Mouse (Mus musculus) embryonic fibroblast, embryonic 13.5 days (primary cell): Measurements from ENCODE around the gene Slc37a2. TPM values are rescaled to one million over a fixed set of nuclear protein-coding genes. Genes with fewer than 3 reads are reported as not detected.

Source experiments
- H3K27ac ChIP-seq: 2 replicates; pipeline ENCODE4 v1.5.1; 2012; ENCODE audit warnings: low read length, control low read depth, inconsistent platforms; ENCODE audit not compliant: insufficient read depth
- H3K4me1 ChIP-seq: 2 replicates; pipeline ENCODE4 v1.6.1; 2011; ENCODE audit warnings: low read length; ENCODE audit not compliant: control insufficient read depth, insufficient read depth
- H3K4me3 ChIP-seq: 2 replicates; pipeline ENCODE4 v1.5.1; 2011; ENCODE audit warnings: mild to moderate bottlenecking, control low read depth, low read length; ENCODE audit not compliant: insufficient read depth
- CTCF ChIP-seq: IDR thresholded peaks from 2 replicates; pipeline ENCODE4 v1.5.1; 2011; ENCODE audit warnings: mild to moderate bottlenecking, control low read depth, low read length, moderate library complexity, borderline replicate concordance; ENCODE audit not compliant: insufficient read depth
- POLR2A ChIP-seq: IDR thresholded peaks from 2 replicates; pipeline ENCODE4 v1.6.1; 2011; ENCODE audit warnings: low read depth, mild to moderate bottlenecking, control low read depth, low read length, moderate library complexity
- polyA plus RNA-seq: library from polyadenylated mRNA; stranded (reverse); fragments of >200 nt; gene quantifications from 2 replicates; pipeline ENCODE4 v1.2.4, GENCODE M21; 2011; ENCODE audit warnings: low read depth; ENCODE audit not compliant: missing spikeins, insufficient read length

The Slc37a2 gene
- polyA plus RNA-seq, 1 experiment: 1.9 TPM

- Histone ChIP-seq H3K4me1 (no peaks in the 10 kb centered on the region), H3K4me3 (no peak overlapping the region), H3K27ac (no peak overlapping the region)
- TF ChIP-seq CTCF (no peak), POLR2A (no peak)
Observed at GRCm38 (mm10) chr9:37247429-37247828, 8.1 kb downstream of the Slc37a2 start.

GRCm38 (mm10) chr9:37245810-37246209 is 9.7 kb downstream of the Slc37a2 start:
- Histone ChIP-seq H3K4me3 (no peak overlapping the region), H3K4me1 (no peaks in the 10 kb centered on the region), H3K27ac (no peak overlapping the region)
- TF ChIP-seq POLR2A: no peak
- TF ChIP-seq CTCF: no peak

GRCm38 (mm10) chr9:37245404-37245803 is 10.1 kb downstream of the Slc37a2 start:
- TF ChIP-seq POLR2A (no peak), CTCF (no peak)
- H3K27ac ChIP-seq: no peak overlapping the region
- H3K4me1 ChIP-seq: no peaks in the 10 kb centered on the region
- H3K4me3 ChIP-seq: no peak overlapping the region

- H3K4me1 ChIP-seq: no peaks in the 10 kb centered on the region
- TF ChIP-seq POLR2A (no peak), CTCF (no peak)
- H3K4me3 ChIP-seq: no peak overlapping the region
- no peak overlapping the region for H3K27ac ChIP-seq
Observed at GRCm38 (mm10) chr9:37244600-37244999, 10.9 kb downstream of the Slc37a2 start.

- no peaks in the 10 kb centered on the region for H3K4me1 ChIP-seq
- no peak for TF ChIP-seq POLR2A
- TF ChIP-seq CTCF: no peak
- H3K4me3 ChIP-seq: no peak overlapping the region
- no peak overlapping the region for H3K27ac ChIP-seq
Observed at GRCm38 (mm10) chr9:37242764-37243163, 12.8 kb downstream of the Slc37a2 start.

GRCm38 (mm10) chr9:37235951-37236737 is 19.4 kb downstream of the Slc37a2 start:
- Histone ChIP-seq H3K4me1 (peaks cover 13% of the 10 kb centered on the region; the same call in 1 of the 2 replicates), H3K27ac (no peak overlapping the region), H3K4me3 (no peak overlapping the region)
- no peak for TF ChIP-seq CTCF
- TF ChIP-seq POLR2A: no peak

- TF ChIP-seq CTCF (no peak), POLR2A (no peak)
- H3K27ac ChIP-seq: peak overlapping the region; percentile 18; the same call in 1 of the 2 replicates
- peaks cover 13% of the 10 kb centered on the region; the same call in 1 of the 2 replicates for H3K4me1 ChIP-seq
- no peak overlapping the region for H3K4me3 ChIP-seq
Observed at GRCm38 (mm10) chr9:37232201-37233195, 23.0 kb downstream of the Slc37a2 start.

- no peak overlapping the region for H3K27ac ChIP-seq
- no peak for TF ChIP-seq POLR2A
- H3K4me1 ChIP-seq: peaks cover 6% of the 10 kb centered on the region; the same call in 1 of the 2 replicates
Observed at GRCm38 (mm10) chr9:37230486-37231195, 24.9 kb downstream of the Slc37a2 start.

GRCm38 (mm10) chr9:37229880-37230325 is 25.6 kb downstream of the Slc37a2 start:
- H3K4me3 ChIP-seq: no peak overlapping the region
- no peak overlapping the region for H3K27ac ChIP-seq
- peaks cover 4% of the 10 kb centered on the region; the same call in 1 of the 2 replicates for H3K4me1 ChIP-seq
- TF ChIP-seq CTCF: peak; percentile 62; the same call in 1 of the 2 replicates
- no peak for TF ChIP-seq POLR2A

More at GRCm38 (mm10) chr9:37230486-37231195, 24.9 kb downstream of the Slc37a2 start:
- no peak overlapping the region for H3K4me3 ChIP-seq
